In genomic region chr16:35205681-35206080, GRCm38 (mm10) we compare ENCODE assay signal across 12 mouse cellular contexts. TPM values are rescaled to one million over a fixed set of nuclear protein-coding genes. Genes with fewer than 3 reads are reported as not detected.
A peak's percentile ranks its signal among the peaks of the same experiment; 100 is the strongest.
DNase-seq lines count a peak whose midpoint lies in the region; ATAC-seq lines count a peak whose summit lies in the region.
"Had no signal": no experiment of that assay in that cellular context is flagged by ENCODE, and none has a peak within 500 bp of the region (broad histone marks: within the 10 kb centered on the region; RNA-seq: fewer than 3 reads in every experiment).

No protein-coding gene starts in this region.

- ATAC-seq in midbrain, embryonic 14.5 days (ENCODE audit: low FRiP score, low TSS enrichment) = peak; percentile 34; the same call in 1 of the 2 replicates

- no peaks in the 10 kb centered on the region for H3K36me3 ChIP-seq in hindbrain, embryonic 10.5 days
- no peaks in the 10 kb centered on the region for H3K36me3 ChIP-seq in midbrain, embryonic 14.5 days (ENCODE audit: control insufficient read depth, insufficient read depth, low read length)
- H3K36me3 ChIP-seq: limb, embryonic 13.5 days; stomach, embryonic 15.5 days had no signal

- peaks cover 54% of the 10 kb centered on the region for H3K4me1 ChIP-seq in hindbrain, embryonic 10.5 days (replicated peaks)
- peaks cover 14% of the 10 kb centered on the region for H3K4me1 ChIP-seq in midbrain, embryonic 14.5 days (ENCODE audit: control insufficient read depth, insufficient read depth, low read length)

- peak; percentile 29 for DNase-seq in thymus, postnatal 4 days
- no peak for DNase-seq in thymus, adult 18-20 months
- DNase-seq in hindbrain, embryonic 10.5 days (ENCODE audit: low spot score) = peak; percentile 41
- DNase-seq in midbrain, embryonic 14.5 days = peak; percentile 59
- no peak for DNase-seq in layer of hippocampus, postnatal 14 days (ENCODE audit: low spot score in 2 of 2)
- no peak for DNase-seq in left cerebral cortex, adult 11 months (ENCODE audit: low spot score)
- DNase-seq in yolk sac, embryonic 10.5 days (ENCODE audit: low spot score) = no peak
- DNase-seq: cerebellum, adult 11-12 months; lung, postnatal 10 days had no signal

- peak overlapping the region; percentile 73 for H3K27ac ChIP-seq in hindbrain, embryonic 10.5 days
- H3K27ac ChIP-seq in midbrain, embryonic 14.5 days (replicated peaks; ENCODE audit: low read depth, low read length) = 0 out of 2 replicates have a peak overlapping the region, but pooled peaks have one; percentile 37
- H3K27ac ChIP-seq: kidney, postnatal 0 days; limb, embryonic 13.5 days; stomach, embryonic 15.5 days had no signal

- no peak overlapping the region for H3K4me2 ChIP-seq in midbrain, embryonic 14.5 days (ENCODE audit: low read length)
- H3K4me2 ChIP-seq: limb, embryonic 13.5 days; stomach, embryonic 15.5 days had no signal

- 58% methylated on average over 5 of the region's 5 CpGs for WGBS in hindbrain, embryonic 10.5 days
- 52% methylated on average over 5 of the region's 5 CpGs for WGBS in midbrain, embryonic 14.5 days

- 0 out of 2 replicates have a peak overlapping the region, but pooled peaks have one; percentile 3 for H3K9ac ChIP-seq in midbrain, embryonic 14.5 days (replicated peaks; ENCODE audit: low read length)
- H3K9ac ChIP-seq: limb, embryonic 13.5 days; stomach, embryonic 15.5 days had no signal

- H3K4me3 ChIP-seq in hindbrain, embryonic 10.5 days = no peak overlapping the region
- H3K4me3 ChIP-seq in midbrain, embryonic 14.5 days (replicated peaks; ENCODE audit: low read depth, low read length) = no peak overlapping the region
- H3K4me3 ChIP-seq: limb, embryonic 13.5 days; stomach, embryonic 15.5 days had no signal

- no peaks in the 10 kb centered on the region for H3K27me3 ChIP-seq in hindbrain, embryonic 10.5 days (ENCODE audit: insufficient read depth, poor library complexity, severe bottlenecking)
- no peaks in the 10 kb centered on the region for H3K27me3 ChIP-seq in midbrain, embryonic 14.5 days (ENCODE audit: control insufficient read depth, insufficient read depth, low read length)
- H3K27me3 ChIP-seq: limb, embryonic 13.5 days; stomach, embryonic 15.5 days had no signal

- no peaks in the 10 kb centered on the region for H3K9me3 ChIP-seq in hindbrain, embryonic 10.5 days
- H3K9me3 ChIP-seq in midbrain, embryonic 14.5 days (ENCODE audit: control insufficient read depth, low read length) = no peaks in the 10 kb centered on the region
- H3K9me3 ChIP-seq: limb, embryonic 13.5 days; stomach, embryonic 15.5 days had no signal

RNA-seq across cellular contexts. Expression of gene Adcy5, which starts 51.0 kb away (rescaled TPM):
- 0.80 and 1.9 TPM in 2 replicates for polyA plus RNA-seq in hindbrain, embryonic 10.5 days (2016; fragmentation: Nextera tagmentation; extraction: Ambion mirVana)
- polyA plus RNA-seq in midbrain, embryonic 14.5 days (2014; fragmentation: Nextera tagmentation; extraction: Ambion mirVana) = 8.4 and 8.7 TPM in 2 replicates
- 10 to 100 TPM; 68.8 to 69.8 TPM for total RNA-seq in layer of hippocampus, postnatal 14 days (2021)

Comparison
In these comparisons a context has a peak if more than half of its experiments do, and no peak if none do; other contexts are left out.
1. DNase-seq: peak in thymus, postnatal 4 days (single experiment), hindbrain, embryonic 10.5 days (single experiment) and midbrain, embryonic 14.5 days (single experiment); none in thymus, adult 18-20 months (0 of 2), layer of hippocampus, postnatal 14 days (0 of 2), left cerebral cortex, adult 11 months (single experiment) and yolk sac, embryonic 10.5 days (single experiment).